Mouse (Mus musculus) gastrocnemius, postnatal 10 days (tissue): ENCODE data around the gene Tnr. TPM values are rescaled to one million over a fixed set of nuclear protein-coding genes. Genes with fewer than 3 reads are reported as not detected.
A peak's percentile ranks its signal among the peaks of the same experiment; 100 is the strongest.

Experiments
- DNase-seq: peaks from one replicate; pipeline ENCODE4 v3.0.0; 2021; ENCODE audit warnings: mixed read lengths
- long read RNA-seq, 2 experiments: library from polyadenylated mRNA; stranded (forward); transcript quantifications; one replicate each; pipeline ENCODE4 v2.0.0; 2021
- total RNA-seq, 2 experiments: library from RNA; stranded (reverse); gene quantifications; 2 replicates each; pipeline ENCODE4 v1.2.3; 2021

Gene Tnr
- total RNA-seq, result under 1 TPM; 0.27 to 0.33 TPM
- long read RNA-seq, experiment 1, partial matches to known transcripts, result 1 of 1 reads
- long read RNA-seq, experiment 1, other reads (novel, unspliced or antisense), result 0 of 1 reads
- long read RNA-seq, experiment 2, result 0 reads

- peak; percentile 12 for DNase-seq
Measured at GRCm38 (mm10) chr1:159523578-159523977, at the start of gene Tnr. TSS of gene Tnr (plus strand) at chr1:159523769.

- DNase-seq, result no peak
Measured at GRCm38 (mm10) chr1:159489853-159490435, 33.6 kb upstream of the Tnr start.

DNA sequence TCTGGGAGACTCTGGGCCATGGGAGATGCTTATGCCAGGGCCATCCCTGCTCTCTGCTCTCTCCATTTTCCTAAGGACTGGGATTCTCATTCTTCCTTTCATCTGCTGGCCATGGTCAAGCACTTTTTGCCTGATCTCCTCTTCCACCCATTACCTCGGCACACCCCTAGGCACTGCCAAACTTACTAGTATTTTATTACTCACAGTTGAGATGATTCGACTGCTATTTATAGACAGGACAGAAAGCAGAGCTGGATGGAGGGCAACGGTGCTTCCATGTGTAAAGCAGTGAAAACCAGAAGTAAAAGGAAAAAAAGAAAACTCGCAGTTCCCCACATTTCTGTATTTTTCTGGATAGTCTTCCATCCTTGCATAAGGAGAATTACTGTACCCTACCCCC lies 31.0 kb upstream of the Tnr start:
- no peak for DNase-seq

DNA sequence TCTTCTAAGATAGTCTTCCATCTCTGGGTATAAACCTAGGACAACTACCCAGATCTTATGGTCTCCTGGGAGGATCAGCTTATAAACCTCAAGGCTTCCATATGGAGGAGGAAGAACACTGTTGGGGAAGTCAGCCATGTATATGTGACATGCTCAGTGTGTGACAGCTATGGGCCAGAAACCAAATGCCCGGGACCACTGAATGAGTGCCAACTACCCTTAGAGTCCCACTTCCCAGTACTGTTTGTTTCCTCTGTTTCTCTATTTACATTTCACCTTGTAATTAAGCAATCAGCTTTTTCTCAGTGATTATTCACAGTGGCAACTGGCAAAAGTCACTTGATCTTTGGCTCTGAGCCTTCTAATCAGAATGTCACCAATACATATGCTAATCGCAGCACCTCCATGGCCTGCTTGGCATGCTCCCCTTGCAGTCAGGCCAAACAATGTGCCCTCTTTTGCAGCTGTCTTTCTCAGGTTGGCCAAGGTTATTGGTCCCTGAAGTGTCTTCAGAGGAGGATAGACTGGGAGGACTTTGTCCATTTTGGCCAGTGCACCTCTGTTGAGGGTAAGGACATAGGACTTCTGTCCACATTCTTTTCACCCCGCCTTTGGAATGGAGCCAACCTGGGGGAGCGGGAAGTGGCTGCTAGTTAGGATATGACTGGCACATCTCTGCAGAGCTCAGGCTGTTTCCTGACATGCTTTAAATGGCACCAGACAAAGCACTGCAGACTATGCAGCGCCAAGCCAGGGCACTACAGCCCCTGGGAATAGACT lies 29.7 kb upstream of the Tnr start:
- DNase-seq, result no peak

DNA sequence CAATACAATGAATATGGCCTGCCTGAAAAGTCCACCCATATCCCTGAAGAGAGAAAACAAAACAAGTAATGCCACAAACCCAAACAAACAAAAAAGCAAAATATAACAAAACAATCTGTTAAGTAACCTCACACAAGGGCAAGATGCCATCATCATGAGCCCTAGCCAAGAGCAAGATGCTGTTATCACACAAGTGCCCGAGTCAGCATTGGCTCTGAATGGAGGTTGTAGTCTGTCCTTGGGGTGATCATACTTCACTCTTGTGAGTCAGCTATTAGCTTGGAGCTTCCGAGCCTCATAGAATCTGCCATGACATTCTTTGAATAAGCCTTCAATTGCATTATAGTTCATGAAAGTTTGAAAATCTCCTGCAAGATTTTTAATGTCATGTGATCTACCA lies 25.3 kb upstream of the Tnr start:
- no peak for DNase-seq

DNA sequence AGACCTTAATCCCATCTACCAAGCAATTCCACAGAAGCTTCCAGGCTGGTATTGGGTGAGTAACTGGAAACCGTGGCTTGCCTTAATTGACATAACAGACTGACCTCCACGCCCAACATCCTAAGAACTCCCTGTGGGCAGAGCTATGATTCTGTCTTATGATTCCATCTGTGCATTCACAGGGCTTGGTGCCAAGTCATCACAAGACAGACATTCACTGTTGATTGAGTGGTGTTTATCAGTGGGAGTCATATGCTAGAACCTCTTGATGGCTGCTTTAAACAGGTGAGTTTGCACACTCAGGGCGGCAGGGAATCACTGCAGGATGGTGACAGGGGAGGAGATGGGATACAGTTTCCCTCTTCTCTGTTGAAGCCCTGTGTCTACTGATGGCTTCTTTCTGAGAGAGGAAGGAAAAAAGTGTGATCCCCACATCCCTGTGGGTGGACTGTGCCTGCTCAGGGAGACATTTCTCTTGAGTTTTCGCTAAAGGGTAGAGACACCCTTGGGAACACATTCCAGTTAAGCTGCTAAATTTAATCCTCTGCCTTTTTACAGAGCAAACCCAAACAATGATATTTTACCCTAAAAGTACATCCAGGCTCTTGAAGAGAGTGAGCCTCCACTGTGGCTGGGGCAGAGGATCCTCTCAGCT lies 23.6 kb upstream of the Tnr start:
- DNase-seq, result no peak

DNA sequence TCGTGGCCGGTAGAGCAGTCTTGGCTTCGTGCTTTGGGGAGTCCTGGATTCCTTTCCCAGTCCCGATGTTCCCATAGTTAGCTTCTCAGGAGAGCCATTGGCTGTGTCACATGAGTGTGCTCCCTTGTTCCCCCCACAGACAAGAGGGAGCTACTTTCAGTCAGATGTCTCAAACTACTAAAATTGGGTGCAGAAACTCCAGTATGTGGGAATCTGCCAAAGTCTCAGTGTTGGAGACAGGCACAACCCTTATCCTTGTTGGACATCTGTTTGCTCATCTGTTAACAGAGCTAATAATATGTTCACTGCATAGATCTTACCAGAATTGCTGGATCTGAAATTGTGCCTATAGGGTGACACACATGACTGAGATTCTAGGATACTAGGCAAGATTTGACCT lies 21.7 kb upstream of the Tnr start:
- DNase-seq, result no peak

- DNase-seq, result no peak
Measured at GRCm38 (mm10) chr1:159510667-159511066, 12.9 kb upstream of the Tnr start.

DNA sequence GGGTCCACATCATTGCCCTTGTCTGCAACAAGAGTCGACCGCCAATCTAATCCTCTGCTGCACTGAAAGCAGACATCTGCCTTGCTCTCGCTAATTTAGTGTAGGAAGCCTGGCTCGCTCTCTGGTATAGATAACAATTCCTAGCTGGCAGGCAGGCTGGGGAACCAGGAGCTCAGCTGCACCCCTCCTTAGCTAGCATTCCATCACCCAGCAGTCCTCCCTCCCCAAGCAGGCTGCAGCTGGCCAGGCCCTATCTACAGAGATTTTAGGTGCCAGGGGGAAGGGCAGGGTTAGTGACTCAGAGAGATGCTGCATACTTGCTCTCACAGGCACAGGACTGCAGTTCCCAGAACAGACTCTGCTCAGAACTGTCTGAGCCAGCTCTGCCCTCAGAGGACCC lies 5.9 kb upstream of the Tnr start:
- no peak for DNase-seq

GRCm38 (mm10) chr1:159519206-159519605 lies 4.4 kb upstream of the Tnr start:
- no peak for DNase-seq

- no peak for DNase-seq
Measured at GRCm38 (mm10) chr1:159523069-159523468, 500 bp upstream of the Tnr start.

- peak; percentile 68 for DNase-seq
Measured at GRCm38 (mm10) chr1:159524051-159524549, 531 bp downstream of the Tnr start.

- no peak for DNase-seq
Measured at GRCm38 (mm10) chr1:159532841-159533569, 9.4 kb downstream of the Tnr start.

GRCm38 (mm10) chr1:159535582-159535981 lies 12.0 kb downstream of the Tnr start:
- no peak for DNase-seq

DNA sequence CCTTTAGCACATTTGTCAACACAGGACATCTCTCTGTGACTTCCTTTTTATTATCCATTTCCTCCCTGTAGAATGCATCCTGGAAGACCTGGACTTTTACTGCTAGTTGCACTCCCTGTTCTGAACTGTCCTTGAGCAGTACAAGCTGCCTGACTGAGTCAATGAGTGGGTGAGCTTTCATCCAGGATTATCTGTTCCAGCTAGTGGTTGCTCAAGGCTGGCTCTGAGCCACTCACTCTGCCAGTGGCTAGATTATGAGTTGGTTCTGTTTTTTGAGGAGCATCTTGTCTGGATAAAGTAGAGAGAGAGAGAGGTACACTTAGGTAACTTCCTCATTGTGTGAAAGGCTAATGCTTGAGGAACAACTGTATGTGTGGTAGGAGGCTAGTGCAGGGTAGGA lies 14.0 kb downstream of the Tnr start:
- no peak for DNase-seq

DNA sequence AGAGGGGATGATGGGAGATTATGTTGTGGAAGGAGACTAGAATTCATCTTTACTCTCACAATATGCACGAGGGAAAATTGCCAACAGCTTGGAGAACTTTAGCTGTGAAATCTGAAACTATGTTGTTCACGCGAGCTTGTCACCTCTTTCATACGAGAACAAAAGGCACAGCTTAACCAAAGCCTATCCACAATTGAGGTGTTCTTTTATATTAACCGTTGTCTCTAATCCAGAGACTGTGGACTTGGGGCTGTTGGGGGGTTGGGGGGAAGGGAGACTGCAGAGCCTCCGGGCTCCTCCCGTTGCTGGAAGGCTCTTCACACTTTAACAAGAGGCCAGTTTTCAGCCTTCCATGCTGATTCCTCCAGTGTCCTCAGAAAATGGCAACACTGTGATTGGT lies 14.5 kb downstream of the Tnr start:
- no peak for DNase-seq

- no peak for DNase-seq
Measured at GRCm38 (mm10) chr1:159545470-159546145, 22.0 kb downstream of the Tnr start.

- no peak for DNase-seq
Measured at GRCm38 (mm10) chr1:159551036-159551435, 27.5 kb downstream of the Tnr start.

- DNase-seq, result no peak
Measured at GRCm38 (mm10) chr1:159551591-159552442, 28.2 kb downstream of the Tnr start.

DNA sequence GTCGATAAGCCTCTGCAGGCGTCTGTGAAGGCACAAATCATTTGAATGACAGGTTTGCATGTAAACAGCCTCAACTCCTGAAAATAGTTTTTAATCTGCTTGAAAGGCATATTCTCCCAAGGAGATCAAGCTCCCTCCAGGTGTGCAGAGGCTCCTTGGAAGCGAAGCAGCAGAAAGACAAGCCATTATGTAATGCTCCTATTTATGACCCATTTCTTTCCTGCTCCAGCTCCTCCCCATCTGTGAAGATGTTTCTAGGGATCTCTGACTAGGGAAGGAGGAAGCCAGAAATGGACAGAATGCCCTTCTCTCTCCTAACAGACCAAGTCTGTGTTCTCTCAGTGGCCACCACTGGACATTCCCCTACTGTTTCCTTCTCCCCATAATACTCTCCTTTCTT lies 38.0 kb downstream of the Tnr start:
- DNase-seq, result no peak

- no peak for DNase-seq
Measured at GRCm38 (mm10) chr1:159565129-159565528, 41.6 kb downstream of the Tnr start.
